Mouse (Mus musculus) lung, embryonic 16.5 days (tissue): ENCODE measurements around the gene Stom. TPM values are rescaled to one million over a fixed set of nuclear protein-coding genes. Genes with fewer than 3 reads are reported as not detected.

Experiments
- ATAC-seq: fragments of 200-750 bp; cut with Nextera tagmentation; 2 replicates; pipeline ENCODE4 v1.8.0; 2017; ENCODE audit warnings: low read depth, mild to moderate bottlenecking, moderate library complexity
- H3K27ac ChIP-seq: fragments of 300-500 bp; sonication (generic); 2 replicates; pipeline ENCODE4 v1.5.1; 2014; ENCODE audit warnings: mild to moderate bottlenecking, control low read depth, low read length
- H3K27me3 ChIP-seq: fragments of 300-500 bp; sonication (generic); 2 replicates; pipeline ENCODE4 v1.6.1; 2014; ENCODE audit warnings: low read depth, low read length, mixed read lengths; ENCODE audit not compliant: control insufficient read depth, insufficient read depth
- H3K36me3 ChIP-seq: fragments of 300-500 bp; sonication (generic); 2 replicates; pipeline ENCODE4 v1.6.1; 2014; ENCODE audit warnings: low read length; ENCODE audit not compliant: control insufficient read depth, insufficient read depth
- H3K4me1 ChIP-seq: fragments of 300-500 bp; sonication (generic); replicated peaks from 2 replicates; pipeline ENCODE4 v1.6.1; 2014; ENCODE audit warnings: low read length, mixed read lengths; ENCODE audit not compliant: control insufficient read depth, insufficient read depth
- H3K4me2 ChIP-seq: fragments of 300-500 bp; sonication (generic); 2 replicates; pipeline ENCODE4 v1.6.1; 2014; ENCODE audit warnings: low read depth, low read length, control low read depth
- H3K4me3 ChIP-seq: fragments of 300-500 bp; sonication (generic); 2 replicates; pipeline ENCODE4 v1.5.1; 2014; ENCODE audit warnings: mild to moderate bottlenecking, low read length, control low read depth
- H3K9ac ChIP-seq: fragments of 300-500 bp; sonication (generic); 2 replicates; pipeline ENCODE4 v1.6.1; 2014; ENCODE audit warnings: low read length, control low read depth
- H3K9me3 ChIP-seq: fragments of 300-500 bp; sonication (generic); 2 replicates; pipeline ENCODE4 v1.6.1; 2016; ENCODE audit warnings: low read length; ENCODE audit not compliant: control insufficient read depth
- WGBS: fragments of 180-500 bp; shearing (Covaris S2); extraction: QIAGEN DNeasy Blood & Tissue Kit; methylation state at CpG from one replicate; pipeline ENCODE4 v1.1.7; 2014; 5-methylcytosine and 5-hydroxymethylcytosine counted together
- polyA plus RNA-seq: library from polyadenylated mRNA; unstranded; fragments of >200 nt; fragmentation: Nextera tagmentation; extraction: Ambion mirVana; gene quantifications from 2 replicates; pipeline ENCODE4 v1.2.1, GENCODE M21; 2015

The Stom gene
- polyA plus RNA-seq, result 67.1 and 75.1 TPM in 2 replicates

GRCm38 (mm10) chr2:35336388-35337280 lies at the start of gene Stom:
Gene Stom (minus strand): TSS chr2:35336976.
- under 1% methylated on average over 45 of the region's 45 CpGs for WGBS
- peak within 1 kb of the TSS; percentile 91 for H3K9ac ChIP-seq

GRCm38 (mm10) chr2:35385441-35385871 lies 48.7 kb upstream of the Stom start:
- Histone ChIP-seq H3K9ac (no peak overlapping the region), H3K36me3 (no peaks in the 10 kb centered on the region), H3K4me3 (no peak overlapping the region), H3K4me2 (no peak overlapping the region), H3K27me3 (no peaks in the 10 kb centered on the region), H3K4me1 (no peaks in the 10 kb centered on the region), H3K27ac (no peak overlapping the region), H3K9me3 (peaks cover 4% of the 10 kb centered on the region)
- ATAC-seq, result no peak
- WGBS, result 65% methylated on average over 9 of the region's 9 CpGs

More at GRCm38 (mm10) chr2:35336388-35337280, at the start of gene Stom:
- Histone ChIP-seq H3K9me3 (no peaks in the 10 kb centered on the region), H3K36me3 (no peaks in the 10 kb centered on the region), H3K4me2 (peak within 1 kb of the TSS; percentile 87), H3K27me3 (no peaks in the 10 kb centered on the region), H3K27ac (peak within 1 kb of the TSS; percentile 92), H3K4me3 (peak within 1 kb of the TSS; percentile 82), H3K4me1 (peaks cover 18% of the 10 kb centered on the region)
- peak; percentile 98 for ATAC-seq

DNA sequence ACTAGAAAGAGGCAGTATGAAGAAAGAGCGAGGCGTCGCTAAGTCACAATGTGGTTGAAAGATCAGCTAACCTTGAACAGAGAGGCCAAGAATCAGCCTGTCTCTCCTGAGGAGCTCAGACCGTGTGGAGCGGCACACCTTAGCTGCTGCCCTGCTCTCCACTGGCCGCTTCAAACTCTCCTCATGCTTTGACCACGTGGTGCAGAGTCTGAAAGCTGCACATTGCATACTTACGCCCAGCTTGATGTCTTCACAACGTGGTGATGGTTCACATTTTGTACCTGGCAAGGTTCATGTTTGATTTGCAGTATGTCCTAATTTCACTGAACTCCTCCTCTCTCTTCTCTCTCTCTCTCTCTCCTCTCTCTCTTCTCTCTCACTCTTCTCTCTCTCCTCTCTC lies 42.5 kb upstream of the Stom start:
- Histone ChIP-seq H3K36me3 (no peaks in the 10 kb centered on the region), H3K4me3 (no peak overlapping the region), H3K27ac (no peak overlapping the region), H3K9me3 (no peaks in the 10 kb centered on the region), H3K27me3 (no peaks in the 10 kb centered on the region), H3K9ac (no peak overlapping the region), H3K4me2 (no peak overlapping the region), H3K4me1 (0 out of 2 replicates have a peak, but pooled peaks cover 3% of the 10 kb centered on the region)
- ATAC-seq, result no peak
- WGBS, result 59% methylated on average over 9 of the region's 9 CpGs

DNA sequence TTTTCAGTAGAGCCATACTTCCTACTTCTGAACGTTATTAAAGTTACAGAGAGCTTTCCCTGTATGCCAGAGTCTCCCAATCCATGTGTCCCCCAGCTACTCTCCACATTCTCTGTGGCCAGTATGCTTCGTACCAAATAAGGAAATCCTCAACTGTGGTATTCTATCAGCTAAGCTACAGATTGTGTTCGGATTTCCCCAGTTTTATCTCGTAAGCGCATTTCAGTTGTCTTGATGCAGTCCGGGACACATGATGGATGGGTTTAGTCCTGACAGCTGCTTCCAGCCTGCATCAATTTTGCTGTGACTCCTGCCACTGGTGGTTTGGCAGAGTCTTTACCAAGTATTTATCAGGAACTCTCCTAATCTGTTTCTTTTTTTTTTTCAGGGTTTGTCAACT lies 40.8 kb upstream of the Stom start:
- Histone ChIP-seq H3K4me3 (no peak overlapping the region), H3K9ac (no peak overlapping the region), H3K4me2 (no peak overlapping the region), H3K4me1 (0 out of 2 replicates have a peak, but pooled peaks cover 3% of the 10 kb centered on the region), H3K27ac (no peak overlapping the region), H3K36me3 (no peaks in the 10 kb centered on the region), H3K27me3 (no peaks in the 10 kb centered on the region), H3K9me3 (no peaks in the 10 kb centered on the region)
- WGBS, result 17% methylated on average over 6 of the region's 6 CpGs
- no peak for ATAC-seq

DNA sequence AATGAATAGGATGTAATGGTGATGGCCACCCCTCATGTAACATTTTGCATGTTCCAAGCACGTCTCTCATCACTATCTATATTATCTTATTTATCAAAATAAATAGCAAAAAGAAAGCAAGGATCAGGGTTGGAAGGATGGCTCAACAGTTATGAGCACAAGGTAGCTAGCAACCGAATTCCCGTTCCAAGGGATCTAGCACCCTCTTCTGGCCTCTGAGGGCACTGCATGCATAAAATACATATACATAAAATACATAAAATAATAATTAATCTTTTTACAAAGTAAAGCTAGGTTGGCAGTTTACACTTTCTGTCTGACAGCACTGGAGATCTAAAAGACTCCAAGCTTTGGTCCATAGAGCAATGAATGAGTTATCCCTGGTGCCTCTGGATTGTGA lies 36.2 kb upstream of the Stom start:
- Histone ChIP-seq H3K4me1 (0 out of 2 replicates have a peak, but pooled peaks cover 3% of the 10 kb centered on the region), H3K4me3 (no peak overlapping the region), H3K9ac (no peak overlapping the region), H3K9me3 (no peaks in the 10 kb centered on the region), H3K36me3 (no peaks in the 10 kb centered on the region), H3K4me2 (no peak overlapping the region), H3K27ac (no peak overlapping the region), H3K27me3 (no peaks in the 10 kb centered on the region)
- 14% methylated on average over 3 of the region's 3 CpGs for WGBS
- no peak for ATAC-seq

GRCm38 (mm10) chr2:35370686-35371085 lies 33.9 kb upstream of the Stom start:
- Histone ChIP-seq H3K4me2 (no peak overlapping the region), H3K27ac (no peak overlapping the region), H3K36me3 (no peaks in the 10 kb centered on the region), H3K9ac (no peak overlapping the region), H3K4me3 (no peak overlapping the region), H3K4me1 (no peaks in the 10 kb centered on the region), H3K27me3 (no peaks in the 10 kb centered on the region), H3K9me3 (no peaks in the 10 kb centered on the region)
- no peak for ATAC-seq

DNA sequence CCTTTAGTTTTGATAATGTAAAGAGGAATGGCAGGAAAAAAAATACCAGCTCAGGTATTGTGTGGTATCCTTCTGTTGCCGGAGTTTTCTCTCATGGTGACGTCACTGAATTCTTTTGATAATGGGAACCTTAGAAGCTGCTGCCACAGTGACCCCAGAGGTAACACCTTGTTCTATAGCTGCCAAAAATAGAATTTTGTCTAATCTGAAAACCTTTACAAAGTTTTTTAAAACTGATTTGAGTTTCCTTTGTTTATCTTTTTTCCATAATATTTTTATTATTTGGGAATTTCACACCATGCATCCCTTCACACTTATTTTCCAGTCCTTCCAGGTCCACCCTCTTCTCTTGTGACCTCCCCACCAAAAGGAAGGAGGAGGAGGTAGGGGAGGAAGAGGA lies 30.9 kb upstream of the Stom start, which contains the start of gene 4930568D16Rik:
TSS of gene 4930568D16Rik (minus strand) at position 101 of the 400 bp plus-strand sequence.
- no peak within 1 kb of the TSS for H3K27ac ChIP-seq
- no peaks in the 10 kb centered on the region for H3K4me1 ChIP-seq
- H3K9ac ChIP-seq, result no peak within 1 kb of the TSS
- ATAC-seq, result no peak
- WGBS, result 47% methylated on average over 2 of the region's 2 CpGs
- H3K27me3 ChIP-seq, result no peaks in the 10 kb centered on the region
- peaks cover 2% of the 10 kb centered on the region; the same call in 1 of the 2 replicates for H3K9me3 ChIP-seq
- H3K36me3 ChIP-seq, result no peaks in the 10 kb centered on the region
- H3K4me3 ChIP-seq, result no peak within 1 kb of the TSS
- no peak within 1 kb of the TSS for H3K4me2 ChIP-seq

DNA sequence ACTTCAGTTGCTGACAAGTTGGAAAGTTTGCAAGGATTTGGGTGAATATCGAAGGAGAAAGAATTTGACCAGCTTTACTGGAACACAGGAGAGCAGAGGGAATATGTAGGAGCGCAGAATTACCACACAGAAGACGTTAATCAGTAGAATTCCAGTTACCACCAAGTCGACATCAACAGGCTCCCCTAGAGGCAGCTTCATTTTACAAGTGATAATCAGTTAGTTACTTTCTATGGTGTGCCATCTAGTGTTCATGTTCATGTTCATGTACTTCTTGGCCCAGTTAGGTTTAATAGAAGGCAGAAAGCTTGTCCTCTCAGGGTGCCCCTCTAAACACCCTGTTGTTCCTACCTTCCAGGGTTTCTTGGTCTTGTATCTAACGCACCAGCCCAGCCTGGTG lies 12.4 kb upstream of the Stom start:
- H3K4me3 ChIP-seq, result no peak overlapping the region
- no peaks in the 10 kb centered on the region for H3K36me3 ChIP-seq
- H3K9me3 ChIP-seq, result no peaks in the 10 kb centered on the region
- no peak overlapping the region for H3K9ac ChIP-seq
- peak; percentile 70 for ATAC-seq
- no peaks in the 10 kb centered on the region for H3K27me3 ChIP-seq
- no peak overlapping the region for H3K27ac ChIP-seq
- 40% methylated on average over 5 of the region's 5 CpGs for WGBS
- H3K4me2 ChIP-seq, result no peak overlapping the region
- no peaks in the 10 kb centered on the region for H3K4me1 ChIP-seq

DNA sequence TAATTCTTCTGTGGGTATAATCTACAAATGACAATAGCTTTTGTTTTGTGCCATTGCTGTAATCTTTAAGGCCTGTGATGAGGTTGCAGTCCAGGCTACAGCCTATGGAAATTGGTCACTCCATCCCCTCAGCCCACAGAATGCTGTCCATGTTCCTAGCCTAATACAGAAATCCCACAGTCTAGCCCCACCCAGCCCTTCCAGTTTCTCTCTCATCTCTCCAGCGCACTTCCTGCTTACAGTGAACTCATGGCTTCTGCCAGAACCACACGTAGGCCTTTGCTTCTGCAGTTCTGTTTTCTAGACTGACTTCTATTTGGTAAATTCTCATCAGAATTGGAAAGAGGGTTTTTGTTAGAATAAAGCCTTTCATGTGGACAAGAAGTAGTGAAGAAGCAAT lies 9.2 kb upstream of the Stom start:
- Histone ChIP-seq H3K9me3 (no peaks in the 10 kb centered on the region), H3K36me3 (no peaks in the 10 kb centered on the region), H3K4me1 (no peaks in the 10 kb centered on the region), H3K4me2 (no peak overlapping the region), H3K9ac (no peak overlapping the region), H3K27ac (no peak overlapping the region), H3K4me3 (no peak overlapping the region), H3K27me3 (no peaks in the 10 kb centered on the region)
- WGBS, result 58% methylated on average over 2 of the region's 2 CpGs
- ATAC-seq, result no peak
